Mouse (Mus musculus) stomach, postnatal 0 days (tissue): ENCODE results near the gene Pde11a.

ENCODE experiments used
- CTCF ChIP-seq: IDR thresholded peaks from 2 replicates; pipeline ENCODE4 v1.5.1; 2016; ENCODE audit warnings: antibody characterized with exemption, low read depth, mild to moderate bottlenecking, moderate library complexity
- EP300 ChIP-seq: optimal IDR thresholded peaks from 2 replicates; pipeline ENCODE3; 2016; ENCODE audit warnings: antibody characterized with exemption

- no peak for TF ChIP-seq CTCF
- TF ChIP-seq EP300: no peak
Measured at GRCm38 (mm10) chr2:75997726-75998125, 340.8 kb downstream of the Pde11a start.
